Mouse (Mus musculus) induced T-regulatory cell, adult 2 months (primary cell): ENCODE results near the gene Ahcy.
"Not testable (repeated sequence)": the region's sequence is repeated elsewhere in the genome, so short reads cannot be mapped to it uniquely, and the experiment has no call there.

Source experiments
- DNase-seq: peaks from one replicate; pipeline ENCODE4 v3.0.0-alpha.2; 2012; ENCODE audit warnings: low read depth

Gene Ahcy

GRCm38 (mm10) chr2:155019673-155020072 is 54.6 kb downstream of the Ahcy start:
- peak; percentile 93 for DNase-seq

GRCm38 (mm10) chr2:155018762-155019641 is 55.3 kb downstream of the Ahcy start:
- DNase-seq = peak; percentile 86

GRCm38 (mm10) chr2:155018251-155018755 is 56.0 kb downstream of the Ahcy start, which contains the start of gene Gm14226:
TSS of gene Gm14226 (plus strand) at chr2:155018266.
- peak; percentile 43 for DNase-seq

- not testable (repeated sequence) for DNase-seq
Observed at GRCm38 (mm10) chr2:155016751-155017150, 57.5 kb downstream of the Ahcy start.

GRCm38 (mm10) chr2:155012991-155013390 is 61.3 kb downstream of the Ahcy start:
- DNase-seq = no peak

- peak; percentile 20 for DNase-seq
Observed at GRCm38 (mm10) chr2:155011086-155011656, 63.1 kb downstream of the Ahcy start.
